Mouse (Mus musculus): Measurements from ENCODE around the gene Ror1. TPM values are rescaled to one million over a fixed set of nuclear protein-coding genes. Genes with fewer than 3 reads are reported as not detected.

Gene Ror1
- total and polyA plus RNA-seq, 3 experiments, result 0.05 TPM; not detected in 2

DNA sequence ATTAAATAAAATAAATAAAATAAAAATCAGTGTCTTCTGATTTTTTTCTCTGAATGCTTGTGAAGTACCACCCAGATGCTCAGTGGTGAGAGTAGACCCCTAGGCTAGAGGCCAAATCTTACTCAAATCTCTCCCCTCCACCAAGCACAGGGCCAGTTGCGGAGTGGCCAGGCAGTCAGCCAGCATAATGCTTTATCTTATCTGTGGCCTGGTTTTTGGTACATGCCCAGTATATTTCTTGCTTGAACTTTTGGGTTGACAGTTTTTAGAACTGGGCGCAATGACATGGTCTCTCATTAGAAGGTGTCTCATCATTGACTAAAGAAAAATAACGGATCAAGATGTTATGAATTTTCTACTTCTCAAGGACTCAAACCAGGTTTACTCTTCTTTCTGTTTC, 136.3 kb downstream of the Ror1 start:
- DNase-seq (ENCODE audit: low spot score) (no peak), ATAC-seq (ENCODE audit: extremely low read depth, insufficient number of reproducible peaks, low FRiP score, poor library complexity, severe bottlenecking) (no peak)
- Histone ChIP-seq H3K36me3 (replicated peaks) (no peaks in the 10 kb centered on the region), H3K4me1 (ENCODE audit: insufficient read depth, low read depth, low read length) (no peaks in the 10 kb centered on the region), H3K4me3 (ENCODE audit: low read depth, low read length) (no peak overlapping the region), H3K9me3 (replicated peaks) (0 out of 2 replicates have a peak, but pooled peaks cover 2% of the 10 kb centered on the region), H3K27me3 (ENCODE audit: insufficient read depth, low read length) (no peaks in the 10 kb centered on the region)
- TF ChIP-seq CTCF (IDR thresholded peaks at IDR 0.05; ENCODE audit: low read depth, low read length) (no peak), POLR2AphosphoS5 (IDR thresholded peaks at IDR 0.05; ENCODE audit: insufficient replicate concordance, low read depth, low read length) (no peak), TAL1 (conservative IDR thresholded peaks at IDR 0.05; ENCODE audit: low read depth, low read length) (no peak), GATA1 (IDR thresholded peaks at IDR 0.05; ENCODE audit: borderline replicate concordance, low read length) (no peak), GATA2 (IDR thresholded peaks at IDR 0.05; ENCODE audit: borderline replicate concordance, low read depth, low read length) (no peak)

DNA sequence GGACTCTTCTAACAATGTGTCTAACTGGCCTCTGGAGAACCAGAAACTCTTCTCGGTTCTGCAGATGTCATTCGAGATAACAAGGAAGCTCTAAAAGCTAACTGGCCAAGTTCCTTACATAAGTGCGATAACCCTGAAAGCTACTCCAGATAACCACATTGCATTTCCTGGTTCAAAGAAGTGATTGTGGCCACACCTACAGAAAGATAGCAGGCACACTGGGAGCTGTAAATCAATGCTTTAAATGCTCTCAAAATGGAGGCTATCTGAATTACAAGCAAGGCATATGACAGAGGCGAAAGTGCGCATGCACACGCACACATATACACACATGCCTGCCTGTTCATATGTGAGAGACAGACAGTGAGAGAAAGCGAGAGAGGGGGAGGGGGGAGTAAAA, 136.9 kb downstream of the Ror1 start:
- ATAC-seq (ENCODE audit: extremely low read depth, insufficient number of reproducible peaks, low FRiP score, poor library complexity, severe bottlenecking), result peak; percentile 34; the same call in 1 of the 2 replicates
- Histone ChIP-seq H3K36me3 (replicated peaks) (no peaks in the 10 kb centered on the region), H3K9me3 (replicated peaks) (no peaks in the 10 kb centered on the region), H3K27me3 (ENCODE audit: insufficient read depth, low read length) (no peaks in the 10 kb centered on the region), H3K4me1 (ENCODE audit: insufficient read depth, low read depth, low read length) (no peaks in the 10 kb centered on the region), H3K4me3 (ENCODE audit: low read depth, low read length) (no peak overlapping the region)
- no peak for TF ChIP-seq POLR2AphosphoS5 (IDR thresholded peaks at IDR 0.05; ENCODE audit: insufficient replicate concordance, low read depth, low read length)
- TF ChIP-seq GATA1 (IDR thresholded peaks at IDR 0.05; ENCODE audit: borderline replicate concordance, low read length), result no peak
- TF ChIP-seq GATA2 (IDR thresholded peaks at IDR 0.05; ENCODE audit: borderline replicate concordance, low read depth, low read length), result no peak
- no peak for TF ChIP-seq TAL1 (conservative IDR thresholded peaks at IDR 0.05; ENCODE audit: low read depth, low read length)
- TF ChIP-seq CTCF (IDR thresholded peaks at IDR 0.05; ENCODE audit: low read depth, low read length), result no peak
- DNase-seq (ENCODE audit: low spot score), result no peak

DNA sequence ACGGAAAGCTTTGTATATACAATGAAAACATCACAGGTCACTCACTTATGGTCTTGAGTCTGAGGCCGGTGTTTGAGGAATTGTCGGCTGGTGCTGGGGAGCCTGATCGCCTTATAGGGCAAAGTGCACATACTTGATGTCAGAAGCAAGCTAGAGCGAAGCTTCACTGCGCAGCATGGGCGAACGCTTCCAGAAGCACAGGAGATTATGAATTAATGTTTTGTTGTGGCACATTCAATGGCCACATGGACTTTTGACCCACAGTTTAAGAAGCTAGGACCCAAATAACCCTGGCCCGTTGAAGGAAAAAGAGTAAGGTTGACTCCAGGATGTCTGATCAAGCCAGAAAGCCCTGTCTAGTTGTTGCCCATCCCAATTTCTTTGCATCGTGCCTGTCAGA, 138.2 kb downstream of the Ror1 start:
- no peaks in the 10 kb centered on the region for H3K9me3 ChIP-seq (replicated peaks)
- TF ChIP-seq CTCF (IDR thresholded peaks at IDR 0.05; ENCODE audit: low read depth, low read length), result no peak
- no peak for TF ChIP-seq GATA1 (IDR thresholded peaks at IDR 0.05; ENCODE audit: borderline replicate concordance, low read length)
- TF ChIP-seq TAL1 (conservative IDR thresholded peaks at IDR 0.05; ENCODE audit: low read depth, low read length), result no peak
- TF ChIP-seq POLR2AphosphoS5 (IDR thresholded peaks at IDR 0.05; ENCODE audit: insufficient replicate concordance, low read depth, low read length), result no peak
- TF ChIP-seq GATA2 (IDR thresholded peaks at IDR 0.05; ENCODE audit: borderline replicate concordance, low read depth, low read length), result no peak
- DNase-seq (ENCODE audit: low spot score), result no peak
- no peaks in the 10 kb centered on the region for H3K36me3 ChIP-seq (replicated peaks)
- no peaks in the 10 kb centered on the region for H3K4me1 ChIP-seq (ENCODE audit: insufficient read depth, low read depth, low read length)
- H3K27me3 ChIP-seq (ENCODE audit: insufficient read depth, low read length), result no peaks in the 10 kb centered on the region
- ATAC-seq (ENCODE audit: extremely low read depth, insufficient number of reproducible peaks, low FRiP score, poor library complexity, severe bottlenecking), result no peak
- H3K4me3 ChIP-seq (ENCODE audit: low read depth, low read length), result no peak overlapping the region

DNA sequence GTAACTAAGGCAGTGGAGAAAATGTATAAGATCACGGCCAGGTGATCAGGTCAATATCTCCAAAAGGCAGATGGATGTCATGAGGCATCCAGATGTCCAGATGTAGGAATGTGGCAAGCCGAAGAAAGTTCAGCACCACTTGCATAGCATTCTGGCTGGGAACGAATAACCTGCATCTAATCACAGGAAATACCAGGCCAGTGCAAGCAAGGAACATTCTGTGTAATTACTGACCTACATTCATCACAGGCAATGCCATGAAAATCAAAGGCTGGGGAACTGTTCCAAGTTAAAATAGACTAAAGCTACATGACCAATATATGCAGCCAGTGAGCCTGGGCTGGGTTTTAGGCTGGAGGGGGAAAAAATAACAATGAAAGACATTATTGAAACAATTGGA, 140.7 kb downstream of the Ror1 start:
- Histone ChIP-seq H3K36me3 (replicated peaks) (no peaks in the 10 kb centered on the region), H3K27me3 (ENCODE audit: insufficient read depth, low read length) (no peaks in the 10 kb centered on the region), H3K9me3 (replicated peaks) (no peaks in the 10 kb centered on the region), H3K4me3 (ENCODE audit: low read depth, low read length) (no peak overlapping the region), H3K4me1 (ENCODE audit: insufficient read depth, low read depth, low read length) (no peaks in the 10 kb centered on the region)
- DNase-seq (ENCODE audit: low spot score), result no peak
- no peak for TF ChIP-seq GATA2 (IDR thresholded peaks at IDR 0.05; ENCODE audit: borderline replicate concordance, low read depth, low read length)
- TF ChIP-seq TAL1 (conservative IDR thresholded peaks at IDR 0.05; ENCODE audit: low read depth, low read length), result no peak
- TF ChIP-seq GATA1 (IDR thresholded peaks at IDR 0.05; ENCODE audit: borderline replicate concordance, low read length), result no peak
- no peak for TF ChIP-seq POLR2AphosphoS5 (IDR thresholded peaks at IDR 0.05; ENCODE audit: insufficient replicate concordance, low read depth, low read length)
- TF ChIP-seq CTCF (IDR thresholded peaks at IDR 0.05; ENCODE audit: low read depth, low read length), result no peak
- ATAC-seq (ENCODE audit: extremely low read depth, insufficient number of reproducible peaks, low FRiP score, poor library complexity, severe bottlenecking), result no peak

DNA sequence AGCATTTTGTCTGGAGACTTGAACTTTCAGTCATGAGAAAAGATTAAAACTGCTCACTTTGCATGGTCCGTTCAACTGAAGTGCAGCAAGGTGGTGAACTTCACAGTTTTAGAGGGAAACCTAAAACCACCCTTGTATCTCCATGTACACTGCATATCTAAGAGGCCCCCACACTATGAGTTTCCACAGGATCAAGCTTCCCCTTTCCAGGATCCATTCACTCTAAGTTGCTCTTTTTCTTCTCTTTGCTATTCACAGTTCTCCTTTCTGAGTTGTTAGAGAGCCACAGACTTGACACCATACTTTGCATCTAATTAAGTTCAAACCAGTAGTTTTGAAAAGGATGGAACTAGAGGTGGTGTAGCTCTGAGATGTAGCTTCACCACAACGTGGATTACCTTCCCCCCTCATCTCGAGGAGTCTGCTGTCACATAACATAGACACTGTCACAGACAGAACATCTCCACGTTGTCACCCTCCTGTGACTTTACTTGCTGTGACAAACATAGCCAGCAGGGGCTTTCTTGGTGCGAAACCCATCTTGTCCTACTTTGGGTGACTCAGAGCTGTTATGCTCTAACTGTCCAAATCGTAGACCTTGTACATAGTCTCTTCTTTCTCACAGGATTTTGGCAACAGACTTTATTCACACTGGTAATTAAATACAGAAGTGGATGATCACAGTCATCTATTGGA, 146.6 kb downstream of the Ror1 start:
- no peak for TF ChIP-seq POLR2AphosphoS5 (IDR thresholded peaks at IDR 0.05; ENCODE audit: insufficient replicate concordance, low read depth, low read length)
- Histone ChIP-seq H3K9me3 (replicated peaks) (peaks cover 4% of the 10 kb centered on the region; the same call in 1 of the 2 replicates), H3K4me3 (ENCODE audit: low read depth, low read length) (no peak overlapping the region), H3K4me1 (ENCODE audit: insufficient read depth, low read depth, low read length) (no peaks in the 10 kb centered on the region), H3K36me3 (replicated peaks) (no peaks in the 10 kb centered on the region), H3K27me3 (ENCODE audit: insufficient read depth, low read length) (no peaks in the 10 kb centered on the region)
- ATAC-seq (ENCODE audit: extremely low read depth, insufficient number of reproducible peaks, low FRiP score, poor library complexity, severe bottlenecking) (no peak), DNase-seq (ENCODE audit: low spot score) (no peak)

DNA sequence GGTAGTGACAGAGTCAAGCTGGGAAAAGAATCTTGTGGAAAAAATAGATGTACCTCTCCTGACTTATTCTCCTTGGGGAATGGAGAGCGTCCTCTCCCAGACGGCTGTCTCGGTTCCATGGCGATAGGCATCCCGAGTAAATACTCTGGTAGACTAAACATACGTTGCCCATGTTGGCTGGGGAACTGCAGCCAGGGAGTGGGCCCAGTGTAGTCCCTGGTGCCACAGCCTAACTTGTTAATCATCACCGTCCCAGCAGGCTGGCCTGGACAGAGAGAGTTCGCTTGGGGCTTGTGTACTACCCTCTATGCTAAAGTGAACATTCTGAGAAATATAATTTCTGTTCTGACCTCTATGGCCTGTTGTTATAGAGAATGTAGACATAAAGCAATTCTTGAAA, 148.7 kb downstream of the Ror1 start:
- H3K9me3 ChIP-seq (replicated peaks), result peaks cover 8% of the 10 kb centered on the region; the same call in 1 of the 2 replicates
- no peaks in the 10 kb centered on the region for H3K27me3 ChIP-seq (ENCODE audit: insufficient read depth, low read length)
- TF ChIP-seq GATA2 (IDR thresholded peaks at IDR 0.05; ENCODE audit: borderline replicate concordance, low read depth, low read length), result no peak
- no peak for TF ChIP-seq GATA1 (IDR thresholded peaks at IDR 0.05; ENCODE audit: borderline replicate concordance, low read length)
- TF ChIP-seq POLR2AphosphoS5 (IDR thresholded peaks at IDR 0.05; ENCODE audit: insufficient replicate concordance, low read depth, low read length), result no peak
- no peak for TF ChIP-seq TAL1 (conservative IDR thresholded peaks at IDR 0.05; ENCODE audit: low read depth, low read length)
- TF ChIP-seq CTCF (IDR thresholded peaks at IDR 0.05; ENCODE audit: low read depth, low read length), result no peak
- no peak for DNase-seq (ENCODE audit: low spot score)
- no peaks in the 10 kb centered on the region for H3K4me1 ChIP-seq (ENCODE audit: insufficient read depth, low read depth, low read length)
- H3K36me3 ChIP-seq (replicated peaks), result no peaks in the 10 kb centered on the region
- no peak for ATAC-seq (ENCODE audit: extremely low read depth, insufficient number of reproducible peaks, low FRiP score, poor library complexity, severe bottlenecking)
- H3K4me3 ChIP-seq (ENCODE audit: low read depth, low read length), result no peak overlapping the region
